Mouse (Mus musculus) megakaryocyte-erythroid progenitor cell, adult 5-6 weeks (primary cell): Measurements from ENCODE around the gene Psmb6. TPM values are rescaled to one million over a fixed set of nuclear protein-coding genes. Genes with fewer than 3 reads are reported as not detected.
A peak's percentile ranks its signal among the peaks of the same experiment; 100 is the strongest.

Experiments used
- ATAC-seq: replicated peaks from 2 replicates; pipeline ENCODE4 v1.8.0; 2016; ENCODE audit warnings: mild to moderate bottlenecking, inconsistent platforms; ENCODE audit not compliant: severe bottlenecking, poor library complexity, low FRiP score, low TSS enrichment
- total RNA-seq, 2 experiments: library from RNA; stranded (forward) in 1 of 2; stranded (reverse) in 1 of 2; fragments of 200-1000, 215-1000 nt in 1 of 2; fragments of >200 nt in 1 of 2; fragmentation: Nextera tagmentation in 1 of 2; gene quantifications; 2 replicates each; pipeline ENCODE4 v1.2.3; 2014 to 2017

Psmb6 gene
- total RNA-seq (2014; fragmentation: Nextera tagmentation): 299 and 333 TPM in 2 replicates
- total RNA-seq (2017): 225 and 305 TPM in 2 replicates

DNA sequence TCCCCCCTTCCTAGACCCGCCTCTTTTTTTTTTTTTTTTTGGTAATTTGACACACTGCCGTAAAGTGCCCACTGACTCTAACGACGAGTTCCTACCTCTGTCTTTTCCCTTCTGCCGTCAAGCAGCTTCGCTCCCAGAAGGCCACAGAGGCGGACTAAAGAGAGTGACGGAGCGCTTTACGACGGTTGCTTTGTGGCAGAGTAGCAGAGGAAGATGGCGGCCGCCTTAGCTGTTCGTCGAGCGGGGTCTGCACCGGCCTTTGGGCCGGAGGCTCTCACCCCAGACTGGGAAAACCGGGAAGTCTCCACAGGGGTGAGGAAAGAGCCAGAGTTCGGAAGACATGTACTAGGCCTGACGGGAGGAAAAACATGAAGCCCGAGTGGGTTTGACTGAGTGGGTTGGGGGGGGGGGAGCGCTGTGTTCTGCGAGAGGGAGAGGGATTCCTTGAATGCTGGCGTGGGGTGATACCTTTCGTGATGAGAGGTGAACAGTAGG, at the start of gene Psmb6:
Gene Psmb6, plus strand, starts transcription at position 184 of the 495 bp plus-strand sequence.
- ATAC-seq: peak; percentile 97

DNA sequence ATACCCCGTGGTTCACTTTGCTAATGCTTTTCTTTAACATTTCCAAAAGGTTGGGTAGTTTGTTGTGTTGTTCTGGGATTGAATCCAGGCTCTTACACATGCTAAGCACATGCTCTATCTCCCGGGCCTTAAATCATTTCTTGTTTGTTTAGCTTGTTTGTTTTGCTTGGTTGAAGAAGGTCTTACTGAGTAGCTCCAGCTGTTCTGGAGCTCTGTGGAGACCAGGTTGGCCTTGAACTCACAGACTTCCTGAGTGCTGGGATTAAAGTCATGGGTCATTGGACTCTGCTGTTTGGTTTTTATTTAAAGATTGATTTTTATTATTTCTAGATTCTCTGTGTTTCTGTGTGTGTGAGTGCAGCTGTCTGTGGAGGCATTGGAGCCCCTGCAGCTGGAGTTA, 39.7 kb upstream of the Psmb6 start:
- ATAC-seq: no peak

DNA sequence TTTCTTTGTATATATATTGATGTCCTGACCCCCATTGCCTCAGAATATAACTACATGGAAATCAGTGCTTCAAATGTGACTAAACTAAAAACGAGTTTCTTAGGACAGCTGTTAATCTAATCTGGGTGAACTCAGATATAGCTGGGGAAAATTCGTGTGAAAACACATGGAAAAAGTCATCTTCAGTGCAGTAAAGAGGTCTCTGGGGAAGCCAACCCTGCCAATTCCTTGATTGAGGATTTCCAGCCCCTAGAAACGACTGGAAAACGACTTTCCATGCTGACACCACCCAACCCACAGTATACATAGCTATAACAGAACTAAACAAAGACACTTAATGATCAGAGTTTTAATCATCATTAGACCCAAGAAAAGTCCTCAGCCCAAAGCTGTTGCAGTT, 37.4 kb upstream of the Psmb6 start:
- no peak for ATAC-seq

DNA sequence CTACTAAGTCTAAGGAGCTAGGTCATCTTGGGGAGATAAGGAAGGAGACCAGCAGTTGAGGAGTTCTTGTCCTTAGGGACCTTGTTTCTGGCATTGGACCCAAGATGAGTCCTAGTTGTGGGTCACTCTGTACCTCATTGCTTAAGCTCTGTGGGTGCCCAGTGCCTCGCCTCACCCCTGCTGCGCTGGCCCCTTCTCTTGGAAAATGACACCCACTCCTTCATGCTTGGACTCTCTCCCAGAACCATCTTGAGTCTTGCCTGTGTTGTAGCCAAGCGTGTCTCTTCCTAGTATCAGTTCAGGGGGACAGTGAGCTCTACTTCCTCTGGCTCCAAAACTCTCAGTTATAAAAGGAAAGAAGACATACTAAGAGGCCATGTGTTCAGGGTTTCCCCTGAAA, 36.0 kb upstream of the Psmb6 start:
- no peak for ATAC-seq

DNA sequence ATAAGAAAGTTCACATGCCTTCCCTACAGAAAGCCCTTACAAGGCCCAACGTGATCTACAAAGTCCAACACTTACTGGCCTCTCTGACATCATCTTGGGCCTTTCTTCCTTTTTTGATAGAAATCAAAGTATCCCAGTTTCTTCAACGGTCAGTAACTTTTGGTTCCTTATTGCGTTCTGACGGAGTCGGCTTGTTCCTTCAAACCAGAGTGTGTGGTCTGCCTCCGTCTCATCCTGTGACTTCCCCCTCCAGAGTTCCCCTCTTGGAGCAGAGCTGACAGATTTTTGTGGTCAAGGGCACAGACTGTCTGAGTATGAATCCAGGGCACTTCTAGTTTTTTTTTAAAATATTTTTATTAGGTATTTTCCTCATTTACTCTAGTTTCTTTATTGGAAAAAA, 35.5 kb upstream of the Psmb6 start:
- no peak for ATAC-seq

DNA sequence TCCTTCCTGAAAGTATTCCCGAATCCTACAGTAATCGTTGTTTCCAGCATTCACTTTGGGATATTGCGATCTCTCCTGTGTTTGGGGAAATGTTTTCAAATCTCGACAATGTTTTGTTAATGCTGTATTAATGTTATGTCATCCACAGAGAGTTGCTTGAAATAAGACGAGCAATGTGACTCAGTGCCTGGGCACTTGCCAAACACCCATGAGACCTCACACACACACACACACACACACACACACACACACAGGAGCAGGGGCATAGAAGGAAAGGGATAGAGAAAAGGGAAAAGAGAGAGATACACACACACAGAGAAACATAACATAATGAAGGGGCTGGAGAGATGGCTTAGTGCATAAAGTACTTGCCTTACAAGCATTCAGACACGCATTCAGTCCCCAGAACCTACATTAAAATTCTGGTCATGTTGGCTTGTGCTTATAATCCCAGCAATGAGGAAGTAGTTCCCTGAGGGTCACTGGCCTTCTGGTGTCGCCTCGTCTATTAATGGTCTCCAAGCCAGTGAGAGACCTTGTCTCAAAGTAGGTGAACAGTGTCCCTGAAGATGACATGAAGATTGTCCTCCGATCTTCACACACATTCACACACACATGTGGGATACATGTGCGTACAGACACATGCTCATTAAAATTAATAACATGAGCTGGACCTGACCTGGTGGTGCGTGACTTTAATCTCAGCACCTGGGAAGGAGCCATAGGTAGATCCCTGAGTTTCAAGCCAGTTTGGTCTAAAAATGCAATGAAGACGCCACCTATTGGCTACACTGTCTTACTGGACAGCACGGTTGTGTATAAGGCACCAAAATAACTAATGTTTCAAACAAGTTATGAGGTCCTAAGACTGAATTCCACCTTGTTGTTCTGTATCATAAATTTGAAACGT, 25.3 kb upstream of the Psmb6 start:
- ATAC-seq: no peak

DNA sequence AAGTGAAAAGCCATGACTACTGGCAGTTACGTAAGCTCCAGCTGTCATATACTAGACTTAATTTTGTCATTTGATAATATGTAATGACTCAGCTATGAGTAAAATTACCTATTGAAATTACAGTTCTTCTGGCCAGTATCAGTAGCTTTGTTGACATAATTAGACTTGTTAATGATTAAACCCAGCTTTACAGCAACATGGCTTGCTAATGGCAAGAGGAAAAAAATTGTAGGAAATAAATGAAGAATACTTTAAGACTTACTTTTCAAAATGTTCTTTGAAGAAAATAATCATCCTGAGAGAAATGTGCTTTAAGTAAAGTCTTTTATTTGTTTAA, 24.7 kb upstream of the Psmb6 start:
- ATAC-seq: no peak

DNA sequence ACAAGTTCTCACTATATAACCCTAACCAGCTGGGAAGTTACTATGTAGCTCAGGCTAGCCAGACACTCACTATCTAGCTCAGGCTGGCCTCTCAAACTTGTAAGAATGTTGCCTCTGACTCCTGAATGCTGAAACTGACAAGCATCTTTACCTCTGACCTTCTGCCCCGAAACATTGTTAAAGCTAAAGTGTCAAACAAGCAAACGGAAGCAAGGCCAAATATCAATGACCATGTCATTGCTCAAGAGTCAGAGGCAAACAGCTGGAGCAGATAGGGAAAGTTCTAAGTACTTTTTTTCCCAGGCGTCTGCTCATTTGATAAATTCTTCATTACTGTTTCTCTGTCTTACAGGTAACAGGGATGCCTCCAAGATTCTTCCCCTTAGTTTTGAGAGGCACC, 23.1 kb upstream of the Psmb6 start:
- ATAC-seq: no peak

DNA sequence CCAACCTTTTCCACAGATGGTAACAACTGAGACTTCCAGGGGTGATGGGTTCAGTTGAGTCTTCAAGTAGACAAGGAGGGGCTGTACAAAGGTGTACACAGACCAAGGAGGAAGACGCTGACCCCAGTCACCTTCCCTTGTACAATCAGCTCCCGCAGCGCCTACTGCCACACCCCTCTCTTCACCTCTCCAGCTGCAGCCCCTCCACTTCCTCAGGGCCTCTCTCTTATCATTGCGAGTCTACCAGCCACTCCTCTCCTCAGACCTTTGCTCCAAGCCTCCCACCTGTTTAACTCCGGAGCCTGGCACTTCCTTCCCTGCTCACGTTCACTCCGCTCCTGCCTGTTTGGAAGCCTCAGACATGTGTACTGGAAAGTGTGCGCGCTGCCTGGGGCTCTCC, 20.2 kb upstream of the Psmb6 start, which contains the start of gene Tm4sf5:
Gene Tm4sf5, plus strand, starts transcription at position 275 of the 400 bp plus-strand sequence.
- 0 out of 2 replicates have a peak, but pooled peaks have one; percentile 17 for ATAC-seq

DNA sequence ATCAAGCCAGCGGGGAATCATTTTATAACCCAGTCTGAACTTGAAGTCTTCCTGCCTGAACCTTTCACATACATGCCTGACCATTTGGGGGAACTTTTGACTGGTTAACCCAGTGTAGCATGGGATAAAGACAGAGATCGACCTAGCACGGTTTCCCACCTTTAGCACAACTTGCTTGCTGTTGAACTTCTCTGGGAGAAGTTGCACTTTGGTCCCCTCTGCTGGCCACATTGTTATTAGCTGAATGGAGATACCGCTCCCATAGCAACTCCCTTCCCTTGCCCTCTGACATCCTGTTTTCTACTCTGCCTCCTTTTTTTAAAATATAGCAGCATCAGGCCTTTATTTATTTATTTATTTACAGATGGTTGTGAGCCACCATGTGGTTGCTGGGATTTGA, 18.8 kb upstream of the Psmb6 start:
- ATAC-seq: peak; percentile 77

DNA sequence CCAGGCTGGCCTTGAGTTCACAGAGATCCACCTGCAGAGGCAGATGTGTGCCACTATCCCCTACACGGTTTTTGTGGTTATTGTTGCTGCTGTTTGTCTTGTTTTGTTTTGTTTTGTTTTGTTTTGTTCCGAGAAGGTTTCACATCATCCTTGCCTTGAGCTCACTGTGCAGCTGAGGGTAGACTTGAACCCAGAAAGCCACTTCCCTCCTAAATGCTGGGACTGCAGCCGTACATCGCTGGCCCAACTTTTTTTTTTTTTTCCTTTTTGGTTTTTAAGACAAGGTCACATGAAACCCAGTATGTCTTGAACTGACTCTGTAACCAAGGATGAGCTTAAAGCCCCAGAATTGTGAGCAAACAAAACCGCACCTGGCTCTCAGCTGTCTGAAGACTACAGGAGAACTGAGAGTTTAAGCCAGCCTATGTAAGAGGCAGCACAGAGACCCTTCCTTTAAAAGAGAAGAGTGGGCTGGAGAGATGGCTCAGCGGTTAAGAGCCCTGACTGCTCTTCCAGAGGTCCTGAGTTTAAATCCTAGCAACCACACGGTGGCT, 18.1 kb upstream of the Psmb6 start:
- no peak for ATAC-seq

DNA sequence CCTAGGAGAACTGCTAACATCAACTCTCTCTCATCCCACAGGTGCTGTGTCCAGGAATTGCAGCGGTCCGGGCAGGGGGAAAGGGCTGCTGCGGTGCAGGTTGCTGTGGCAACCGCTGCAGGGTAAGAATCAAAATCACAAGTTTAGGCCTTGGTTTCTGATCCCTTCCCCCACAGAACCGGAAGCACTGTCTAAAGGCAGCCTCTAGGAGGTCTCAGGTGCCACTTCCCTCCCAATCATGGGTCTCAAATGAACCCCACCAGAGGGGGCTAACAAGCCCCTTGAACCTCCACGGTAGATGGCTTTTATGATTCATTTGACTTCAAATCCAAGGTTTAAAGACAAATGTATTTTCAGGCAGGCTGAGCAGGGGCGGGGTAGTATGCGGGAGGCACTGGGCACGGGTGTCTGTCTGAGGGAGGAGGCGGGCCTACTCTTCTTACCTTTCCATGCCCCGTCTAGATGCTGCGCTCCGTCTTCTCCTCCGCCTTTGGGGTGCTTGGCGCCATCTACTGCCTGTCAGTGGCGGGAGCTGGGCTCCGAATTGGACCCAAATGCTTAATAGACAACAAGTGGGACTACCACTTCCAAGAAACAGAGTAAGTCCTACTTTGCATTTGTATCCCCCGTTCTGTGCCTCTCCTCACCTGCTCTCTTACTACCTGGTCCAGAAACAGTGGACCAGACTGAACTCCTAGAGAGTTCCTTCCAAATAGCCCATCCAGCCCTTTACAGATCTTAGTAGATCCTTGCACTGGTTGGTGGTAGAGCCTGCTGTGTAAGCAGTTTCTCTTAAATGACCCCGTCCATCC, 15.2 kb upstream of the Psmb6 start:
- peak; percentile 62 for ATAC-seq

DNA sequence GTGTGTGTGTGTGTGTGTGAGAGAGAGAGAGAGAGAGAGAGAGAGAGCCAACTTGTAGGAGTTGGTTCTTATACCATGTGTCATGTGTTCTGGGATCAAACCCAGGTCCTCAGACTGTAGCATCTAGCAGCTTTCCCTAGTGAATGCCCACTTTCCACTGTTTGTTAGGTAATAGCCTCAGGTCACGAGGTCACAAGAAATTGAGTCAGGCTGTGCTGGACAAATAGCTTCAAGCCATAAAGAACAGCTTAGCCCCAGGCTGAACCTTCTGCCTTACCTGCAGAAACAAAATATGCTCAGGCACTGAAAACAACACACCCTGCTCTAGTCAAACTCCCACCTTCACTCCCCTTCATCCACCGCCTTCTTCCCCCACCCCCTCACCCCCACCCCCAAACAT, 13.9 kb upstream of the Psmb6 start:
- no peak for ATAC-seq

DNA sequence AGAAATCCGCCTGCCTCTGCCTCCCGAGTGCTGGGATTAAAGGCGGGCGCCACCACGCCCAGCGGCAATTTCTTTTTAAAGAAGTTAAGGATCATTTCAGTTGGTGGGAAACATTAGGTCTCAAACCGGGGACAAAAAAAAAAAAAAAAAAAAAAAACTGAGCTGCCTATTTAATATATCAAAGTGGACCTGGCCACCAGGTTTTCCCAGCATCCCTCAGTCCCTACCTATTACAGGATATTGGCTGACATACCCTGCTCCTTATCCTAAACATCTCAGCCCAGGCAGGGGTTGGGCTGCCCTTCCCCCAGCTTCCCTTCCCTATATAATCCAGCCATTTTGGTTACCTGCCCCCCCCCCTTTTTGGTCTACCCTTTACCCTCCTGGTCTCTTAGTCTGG, 13.3 kb upstream of the Psmb6 start:
- ATAC-seq: no peak

DNA sequence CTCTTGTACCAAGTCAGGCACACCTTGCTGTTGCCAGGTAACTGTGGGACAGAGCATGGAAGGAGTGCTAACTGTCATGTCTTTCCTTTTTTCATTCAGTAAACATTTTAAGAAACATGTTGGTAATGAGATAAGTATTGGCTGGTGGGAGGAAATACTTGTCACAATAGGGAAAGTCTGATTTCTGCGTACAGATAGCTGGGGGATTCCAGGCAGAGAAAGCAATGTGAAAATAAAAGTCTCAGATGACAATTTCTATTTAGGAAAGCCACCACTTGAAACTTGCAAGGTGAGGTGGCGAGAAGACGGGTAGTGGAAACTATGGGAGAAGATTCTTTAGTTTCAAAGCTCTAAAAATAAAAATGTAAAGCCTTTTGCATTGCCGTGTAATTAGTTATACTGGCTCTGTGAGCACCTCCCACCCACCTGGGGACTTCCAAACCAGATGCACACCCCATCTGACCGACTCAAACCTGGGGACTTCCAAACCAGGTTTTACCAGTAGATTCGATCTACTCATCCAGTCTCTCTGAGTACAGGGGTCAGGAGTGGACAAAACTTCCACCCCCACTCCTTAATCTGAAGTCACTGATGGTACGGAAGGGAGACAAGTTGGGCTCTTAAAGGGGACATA, 12.3 kb upstream of the Psmb6 start:
- ATAC-seq: no peak

DNA sequence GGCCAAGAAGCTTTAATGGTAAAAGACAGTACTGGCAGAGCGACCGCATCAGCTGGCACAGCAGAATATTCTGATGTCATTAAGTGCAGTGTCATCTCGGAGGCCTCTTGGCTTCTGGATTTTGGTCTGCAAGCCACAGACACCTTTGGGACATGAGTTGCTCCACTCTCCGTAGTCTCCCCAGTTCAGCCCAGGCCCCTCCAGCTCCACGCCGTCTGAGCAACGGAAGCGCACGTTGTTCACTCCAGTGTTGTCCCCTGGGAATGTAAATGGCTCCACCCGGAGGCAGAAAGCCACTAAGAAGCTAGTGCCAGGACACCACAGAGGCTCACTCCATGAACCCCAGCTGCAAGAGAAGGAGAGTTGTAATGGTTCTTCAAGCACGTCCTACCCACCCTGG, 11.6 kb upstream of the Psmb6 start:
- no peak for ATAC-seq

DNA sequence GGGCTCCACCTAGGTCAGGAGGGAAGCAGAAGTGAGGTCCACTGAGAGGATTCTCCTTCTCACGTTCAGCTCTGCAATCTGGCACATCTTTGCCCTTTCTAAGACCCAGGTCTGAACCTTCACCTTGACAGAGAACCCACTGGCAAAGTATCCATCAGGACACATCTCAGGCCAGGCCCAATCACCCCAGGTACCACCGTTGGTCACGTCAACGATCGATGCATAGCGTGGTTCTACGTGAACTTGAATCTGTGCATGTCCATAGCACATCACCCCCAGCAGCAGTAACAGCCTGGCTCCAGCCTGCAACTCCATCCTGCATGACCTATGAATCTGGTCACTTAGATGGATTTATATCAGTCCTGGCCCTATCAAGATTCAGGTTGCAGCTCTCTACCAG, 10.9 kb upstream of the Psmb6 start, which contains the start of gene Vmo1:
Gene Vmo1, minus strand, starts transcription at position 329 of the 400 bp plus-strand sequence.
- no peak for ATAC-seq

DNA sequence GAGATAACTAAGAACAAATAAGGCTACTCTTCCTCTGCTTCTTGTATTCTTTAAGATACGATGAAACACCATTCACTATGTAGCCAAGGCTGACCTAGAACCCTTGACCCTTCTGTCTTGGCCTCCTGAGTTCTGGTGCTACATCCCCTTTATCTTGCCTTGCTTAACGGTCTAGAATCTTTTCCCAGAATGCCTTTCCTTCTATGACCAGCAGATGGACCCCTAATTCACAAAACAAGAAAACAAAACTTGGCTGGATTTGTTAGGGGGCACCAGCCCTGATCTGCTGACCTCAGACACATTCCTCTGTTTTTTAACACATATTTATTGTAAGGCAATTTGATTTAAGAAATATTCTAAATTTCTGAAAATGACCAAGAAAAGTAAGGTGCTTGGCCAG, 8.8 kb upstream of the Psmb6 start:
- no peak for ATAC-seq

DNA sequence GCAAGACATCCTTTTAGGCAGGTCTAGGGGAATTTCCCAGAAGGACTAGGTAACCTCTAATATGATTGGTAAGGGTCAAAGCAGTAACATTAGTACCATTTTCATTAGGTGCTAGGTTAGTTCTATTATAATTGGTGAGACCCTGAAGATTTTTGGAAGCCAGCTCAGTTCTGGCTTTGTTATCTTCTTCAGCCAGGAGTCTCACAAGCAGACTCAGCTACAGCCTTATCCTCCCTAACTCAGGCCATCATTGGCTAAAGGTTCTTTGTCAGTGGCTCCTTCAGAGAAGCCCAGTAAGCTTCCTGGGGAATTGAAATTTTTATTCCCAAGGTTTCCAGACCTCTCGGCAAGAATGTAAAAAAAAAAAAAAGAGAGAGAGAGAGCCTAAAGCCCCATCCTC, 6.7 kb upstream of the Psmb6 start:
- peak; percentile 77 for ATAC-seq

DNA sequence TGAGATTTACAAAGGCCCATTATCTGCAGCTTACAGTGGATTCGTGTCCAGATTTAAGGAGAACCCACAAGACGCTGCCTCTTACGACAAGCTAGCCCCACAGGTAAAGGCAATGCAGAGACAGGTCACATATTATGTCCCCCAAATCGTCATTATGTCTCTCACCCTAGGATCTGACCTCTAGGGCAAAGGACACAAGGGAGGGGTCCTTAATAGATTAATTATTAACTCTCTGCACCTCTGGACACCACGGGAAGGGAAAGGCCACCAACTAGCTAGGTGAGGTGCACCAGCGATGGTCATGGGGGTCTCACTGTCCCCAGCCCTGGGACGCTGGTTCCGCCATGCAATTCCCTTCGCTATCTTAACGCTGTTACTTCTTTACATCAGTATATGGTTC, 6.2 kb upstream of the Psmb6 start, which contains the start of gene Gltpd2:
Gene Gltpd2, plus strand, starts transcription at position 274 of the 400 bp plus-strand sequence.
- no peak for ATAC-seq
